Mouse (Mus musculus) macrophage (primary cell): Measurements from ENCODE around the gene Mau2. TPM values are rescaled to one million over a fixed set of nuclear protein-coding genes. Genes with fewer than 3 reads are reported as not detected.

Experiments
- H3K27ac ChIP-seq: fragments of 350-480 bp; formaldehyde crosslinking; 2 replicates; pipeline ENCODE4 v1.9.0; 2021
- H3K36me3 ChIP-seq: fragments of 350-480 bp; formaldehyde crosslinking; 2 replicates; pipeline ENCODE4 v1.9.0; 2021; ENCODE audit errors: inconsistent target
- H3K4me3 ChIP-seq: fragments of 350-480 bp; formaldehyde crosslinking; 2 replicates; pipeline ENCODE4 v1.9.0; 2021; ENCODE audit errors: inconsistent target
- H3K79me2 ChIP-seq: fragments of 350-480 bp; formaldehyde crosslinking; 2 replicates; pipeline ENCODE4 v1.9.0; 2021; ENCODE audit errors: inconsistent target
- WGBS: methylation state at CpG from one replicate; pipeline ENCODE4 v1.1.7; 2026; ENCODE audit warnings: inconsistent platforms; ENCODE audit not compliant: missing documents; 5-methylcytosine and 5-hydroxymethylcytosine counted together
- polyA plus RNA-seq: library from polyadenylated mRNA; stranded (reverse); fragments of 250-400 nt; gene quantifications from 3 replicates; pipeline ENCODE4 v1.2.4, GENCODE M21; 2018; ENCODE audit warnings: inconsistent platforms
- total RNA-seq, 78 experiments: library from RNA; depleted of rRNA; stranded (reverse); fragments of 250-400 nt; gene quantifications; 1 replicate in 9 of 78; 2 replicates in 24 of 78; 3 replicates in 43 of 78; 4 replicates in 2 of 78; pipeline ENCODE4 v1.2.4; 2018; ENCODE audit warnings: inconsistent platforms in 56 of 78

The Mau2 gene
- 100 to 1,000 TPM; 120 to 264 (median 199) TPM for total RNA-seq (2018; cell fraction: chromatin; rRNA removed)
- total RNA-seq (2018; cell fraction: cytosol; rRNA removed): 10 to 100 TPM; 17.3 to 38.8 (median 29.1) TPM
- 100 to 1,000 TPM in 11 of 26 experiments, 10 to 100 TPM in 15; 63.0 to 154 (median 92.7) TPM for total RNA-seq (2018; cell fraction: nucleus; rRNA removed)
- 11.9 to 29.5 TPM (median 18.7 TPM) in 3 replicates for polyA plus RNA-seq

- under 1% methylated on average over 63 of the region's 65 CpGs for WGBS
Measured at GRCm38 (mm10) chr8:70042583-70043455, at the start of gene Mau2, which contains the start of gene Sugp1. Mau2 (minus strand) TSS chr8:70042734. Sugp1 (plus strand) TSS chr8:70042813.

GRCm38 (mm10) chr8:70089296-70089960 lies 46.9 kb upstream of the Mau2 start:
- H3K79me2 ChIP-seq: no peaks in the 10 kb centered on the region
- WGBS: 57% methylated on average over 9 of the region's 9 CpGs
- no peaks in the 10 kb centered on the region for H3K36me3 ChIP-seq
- H3K27ac ChIP-seq: no peak overlapping the region
- H3K4me3 ChIP-seq: no peak overlapping the region

More at GRCm38 (mm10) chr8:70042583-70043455, at the start of gene Mau2, which contains the start of gene Sugp1:
- peaks cover 95% of the 10 kb centered on the region for H3K79me2 ChIP-seq
- peak within 1 kb of the TSS; percentile 87 for H3K27ac ChIP-seq
- H3K36me3 ChIP-seq: no peaks in the 10 kb centered on the region
- peak within 1 kb of the TSS; percentile 88 for H3K4me3 ChIP-seq

- Histone ChIP-seq H3K79me2 (no peaks in the 10 kb centered on the region), H3K36me3 (no peaks in the 10 kb centered on the region), H3K4me3 (no peak overlapping the region), H3K27ac (no peak overlapping the region)
- WGBS: 9% methylated on average over 56 of the region's 56 CpGs
Measured at GRCm38 (mm10) chr8:70087836-70088650, 45.5 kb upstream of the Mau2 start.

- Histone ChIP-seq H3K79me2 (no peaks in the 10 kb centered on the region), H3K27ac (no peak overlapping the region), H3K4me3 (no peak overlapping the region), H3K36me3 (no peaks in the 10 kb centered on the region)
- 17% methylated on average over 7 of the region's 7 CpGs for WGBS
Measured at GRCm38 (mm10) chr8:70087237-70087636, 44.7 kb upstream of the Mau2 start.

- H3K79me2 ChIP-seq: no peaks in the 10 kb centered on the region
- WGBS: 61% methylated on average over 1 of the region's 1 CpGs
- H3K36me3 ChIP-seq: no peaks in the 10 kb centered on the region
- no peak overlapping the region for H3K27ac ChIP-seq
- no peak overlapping the region for H3K4me3 ChIP-seq
Measured at GRCm38 (mm10) chr8:70086151-70086550, 43.6 kb upstream of the Mau2 start.

- Histone ChIP-seq H3K79me2 (no peaks in the 10 kb centered on the region), H3K27ac (no peak overlapping the region), H3K36me3 (no peaks in the 10 kb centered on the region), H3K4me3 (no peak overlapping the region; the same call in 1 of the 2 replicates)
- WGBS: 6% methylated on average over 60 of the region's 71 CpGs
Measured at GRCm38 (mm10) chr8:70084191-70085065, 41.9 kb upstream of the Mau2 start.

GRCm38 (mm10) chr8:70083285-70083684 lies 40.8 kb upstream of the Mau2 start, which contains the start of gene Hapln4:
Hapln4 (plus strand) TSS chr8:70083457.
- peak within 1 kb of the TSS; percentile 5; the same call in 1 of the 2 replicates for H3K4me3 ChIP-seq

GRCm38 (mm10) chr8:70081976-70082375 lies 39.4 kb upstream of the Mau2 start:
- no peak overlapping the region for H3K27ac ChIP-seq
- H3K79me2 ChIP-seq: no peaks in the 10 kb centered on the region
- WGBS: 100% methylated on average over 2 of the region's 2 CpGs
- no peak overlapping the region for H3K4me3 ChIP-seq
- H3K36me3 ChIP-seq: no peaks in the 10 kb centered on the region

More at GRCm38 (mm10) chr8:70083285-70083684, 40.8 kb upstream of the Mau2 start, which contains the start of gene Hapln4:
- WGBS: 3% methylated on average over 26 of the region's 26 CpGs
- Histone ChIP-seq H3K79me2 (no peaks in the 10 kb centered on the region), H3K27ac (no peak within 1 kb of the TSS), H3K36me3 (no peaks in the 10 kb centered on the region)

- Histone ChIP-seq H3K27ac (no peak overlapping the region), H3K36me3 (peaks cover 20% of the 10 kb centered on the region), H3K79me2 (no peaks in the 10 kb centered on the region), H3K4me3 (no peak overlapping the region)
- 21% methylated on average over 1 of the region's 1 CpGs for WGBS
Measured at GRCm38 (mm10) chr8:70073682-70074081, 31.1 kb upstream of the Mau2 start.

- 67% methylated on average over 8 of the region's 8 CpGs for WGBS
- H3K79me2 ChIP-seq: no peaks in the 10 kb centered on the region
- H3K4me3 ChIP-seq: no peak overlapping the region
- H3K36me3 ChIP-seq: peaks cover 20% of the 10 kb centered on the region
- no peak overlapping the region for H3K27ac ChIP-seq
Measured at GRCm38 (mm10) chr8:70073120-70073519, 30.6 kb upstream of the Mau2 start.

- no peak within 1 kb of the TSS for H3K4me3 ChIP-seq
Measured at GRCm38 (mm10) chr8:70072441-70073069, 30.0 kb upstream of the Mau2 start, which contains the start of gene Tm6sf2. Tm6sf2 (plus strand) TSS chr8:70072924.

GRCm38 (mm10) chr8:70071836-70072440 lies 29.4 kb upstream of the Mau2 start:
- Histone ChIP-seq H3K79me2 (no peaks in the 10 kb centered on the region), H3K4me3 (no peak overlapping the region), H3K36me3 (peaks cover 28% of the 10 kb centered on the region), H3K27ac (no peak overlapping the region)
- WGBS: 89% methylated on average over 2 of the region's 2 CpGs

More at GRCm38 (mm10) chr8:70072441-70073069, 30.0 kb upstream of the Mau2 start, which contains the start of gene Tm6sf2:
- Histone ChIP-seq H3K79me2 (no peaks in the 10 kb centered on the region), H3K27ac (no peak within 1 kb of the TSS), H3K36me3 (peaks cover 25% of the 10 kb centered on the region)
- WGBS: 25% methylated on average over 16 of the region's 27 CpGs
